Mouse (Mus musculus) liver, embryonic 15.5 days (tissue): ENCODE results near the gene Gal. TPM values are rescaled to one million over a fixed set of nuclear protein-coding genes. Genes with fewer than 3 reads are reported as not detected.

Experiments used
- ATAC-seq: fragments of 200-750 bp; cut with Nextera tagmentation; 2 replicates; pipeline ENCODE4 v1.8.0; 2017; ENCODE audit warnings: moderate number of reproducible peaks, mild to moderate bottlenecking, moderate library complexity; ENCODE audit not compliant: insufficient read depth
- H3K27ac ChIP-seq: fragments of 300-500 bp; sonication (generic); replicated peaks from 2 replicates; pipeline ENCODE4 v1.5.1; 2015; ENCODE audit warnings: mild to moderate bottlenecking, inconsistent platforms
- H3K27me3 ChIP-seq: fragments of 300-500 bp; sonication (generic); 2 replicates; pipeline ENCODE4 v1.6.1; 2015; ENCODE audit warnings: mild to moderate bottlenecking, inconsistent platforms
- H3K36me3 ChIP-seq: fragments of 300-500 bp; sonication (generic); replicated peaks from 2 replicates; pipeline ENCODE4 v1.6.1; 2015; ENCODE audit warnings: moderate library complexity, mild to moderate bottlenecking, inconsistent platforms
- H3K4me1 ChIP-seq: fragments of 300-500 bp; sonication (generic); replicated peaks from 2 replicates; pipeline ENCODE4 v1.6.1; 2015; ENCODE audit warnings: inconsistent platforms
- H3K4me2 ChIP-seq: fragments of 300-500 bp; sonication (generic); 2 replicates; pipeline ENCODE4 v1.6.1; 2015; ENCODE audit warnings: moderate library complexity, mild to moderate bottlenecking, inconsistent platforms
- H3K4me3 ChIP-seq: fragments of 300-500 bp; sonication (generic); replicated peaks from 2 replicates; pipeline ENCODE4 v1.5.1; 2015; ENCODE audit warnings: mild to moderate bottlenecking, inconsistent platforms
- H3K9ac ChIP-seq: fragments of 300-500 bp; sonication (generic); 2 replicates; pipeline ENCODE4 v1.6.1; 2015; ENCODE audit warnings: moderate library complexity, mild to moderate bottlenecking, inconsistent platforms
- H3K9me3 ChIP-seq: fragments of 300-500 bp; sonication (generic); replicated peaks from 2 replicates; pipeline ENCODE4 v1.6.1; 2016; ENCODE audit warnings: inconsistent platforms
- WGBS: fragments of 180-500 bp; shearing (Covaris S2); methylation state at CpG from one replicate; pipeline ENCODE4 v1.1.7; 2015; ENCODE audit warnings: mixed read lengths; ENCODE audit not compliant: insufficient replicate concordance; 5-methylcytosine and 5-hydroxymethylcytosine counted together
- polyA plus RNA-seq: library from polyadenylated mRNA; unstranded; fragments of >200 nt; fragmentation: Nextera tagmentation; extraction: Ambion mirVana; gene quantifications from 2 replicates; pipeline ENCODE4 v1.2.1, GENCODE M21; 2015

Gal gene
- polyA plus RNA-seq, 1 experiment from 2014 or later: 0.12 TPM

GRCm38 (mm10) chr19:3436840-3437239 is 22.5 kb upstream of the Gal start:
- no peak overlapping the region for H3K27ac ChIP-seq
- ATAC-seq: no peak
- 41% methylated on average over 9 of the region's 9 CpGs for WGBS

GRCm38 (mm10) chr19:3435824-3436223 is 21.5 kb upstream of the Gal start:
- H3K4me1 ChIP-seq: no peaks in the 10 kb centered on the region
- no peaks in the 10 kb centered on the region for H3K27me3 ChIP-seq
- no peak overlapping the region for H3K4me3 ChIP-seq
- H3K27ac ChIP-seq: no peak overlapping the region
- H3K4me2 ChIP-seq: no peak overlapping the region
- no peak overlapping the region for H3K9ac ChIP-seq
- no peak for ATAC-seq
- no peaks in the 10 kb centered on the region for H3K9me3 ChIP-seq
- no peaks in the 10 kb centered on the region for H3K36me3 ChIP-seq
- 59% methylated on average over 3 of the region's 3 CpGs for WGBS

More at GRCm38 (mm10) chr19:3436840-3437239, 22.5 kb upstream of the Gal start:
- Histone ChIP-seq H3K4me3 (no peak overlapping the region), H3K9me3 (no peaks in the 10 kb centered on the region), H3K4me2 (no peak overlapping the region), H3K36me3 (no peaks in the 10 kb centered on the region), H3K4me1 (no peaks in the 10 kb centered on the region; the same call in 1 of the 2 replicates), H3K27me3 (no peaks in the 10 kb centered on the region), H3K9ac (no peak overlapping the region)

GRCm38 (mm10) chr19:3434641-3435040 is 20.3 kb upstream of the Gal start:
- Histone ChIP-seq H3K4me2 (no peak overlapping the region), H3K4me3 (no peak overlapping the region), H3K9ac (no peak overlapping the region), H3K27ac (no peak overlapping the region), H3K36me3 (no peaks in the 10 kb centered on the region), H3K9me3 (no peaks in the 10 kb centered on the region), H3K4me1 (no peaks in the 10 kb centered on the region), H3K27me3 (no peaks in the 10 kb centered on the region)
- 45% methylated on average over 4 of the region's 4 CpGs for WGBS
- ATAC-seq: no peak

GRCm38 (mm10) chr19:3434124-3434523 is 19.8 kb upstream of the Gal start:
- Histone ChIP-seq H3K4me3 (no peak overlapping the region), H3K4me1 (no peaks in the 10 kb centered on the region), H3K9ac (no peak overlapping the region), H3K27me3 (no peaks in the 10 kb centered on the region), H3K9me3 (no peaks in the 10 kb centered on the region), H3K27ac (no peak overlapping the region), H3K4me2 (no peak overlapping the region), H3K36me3 (no peaks in the 10 kb centered on the region)
- ATAC-seq: no peak
- 38% methylated on average over 4 of the region's 4 CpGs for WGBS

GRCm38 (mm10) chr19:3431969-3432368 is 17.6 kb upstream of the Gal start:
- no peak for ATAC-seq
- no peak overlapping the region for H3K4me2 ChIP-seq
- no peaks in the 10 kb centered on the region for H3K27me3 ChIP-seq
- no peaks in the 10 kb centered on the region for H3K36me3 ChIP-seq
- H3K9ac ChIP-seq: no peak overlapping the region
- no peak overlapping the region for H3K4me3 ChIP-seq
- no peaks in the 10 kb centered on the region for H3K9me3 ChIP-seq
- no peak overlapping the region for H3K27ac ChIP-seq
- 32% methylated on average over 2 of the region's 2 CpGs for WGBS
- no peaks in the 10 kb centered on the region for H3K4me1 ChIP-seq

GRCm38 (mm10) chr19:3431066-3431465 is 16.7 kb upstream of the Gal start:
- H3K4me2 ChIP-seq: no peak overlapping the region
- ATAC-seq: no peak
- H3K4me3 ChIP-seq: no peak overlapping the region
- H3K9ac ChIP-seq: no peak overlapping the region
- H3K27me3 ChIP-seq: no peaks in the 10 kb centered on the region
- no peaks in the 10 kb centered on the region for H3K9me3 ChIP-seq
- no peak overlapping the region for H3K27ac ChIP-seq
- H3K36me3 ChIP-seq: no peaks in the 10 kb centered on the region
- 58% methylated on average over 7 of the region's 7 CpGs for WGBS
- no peaks in the 10 kb centered on the region for H3K4me1 ChIP-seq

- Histone ChIP-seq H3K4me2 (no peak overlapping the region), H3K36me3 (no peaks in the 10 kb centered on the region), H3K27ac (no peak overlapping the region), H3K4me1 (no peaks in the 10 kb centered on the region), H3K9ac (no peak overlapping the region), H3K9me3 (no peaks in the 10 kb centered on the region), H3K27me3 (no peaks in the 10 kb centered on the region), H3K4me3 (no peak overlapping the region)
- ATAC-seq: no peak
- 50% methylated on average over 7 of the region's 7 CpGs for WGBS
Observed at GRCm38 (mm10) chr19:3429156-3429816, 14.9 kb upstream of the Gal start.

- Histone ChIP-seq H3K36me3 (no peaks in the 10 kb centered on the region), H3K4me2 (no peak overlapping the region), H3K27me3 (no peaks in the 10 kb centered on the region), H3K27ac (no peak overlapping the region), H3K9ac (no peak overlapping the region), H3K4me3 (no peak overlapping the region), H3K9me3 (no peaks in the 10 kb centered on the region), H3K4me1 (no peaks in the 10 kb centered on the region)
- WGBS: 67% methylated on average over 15 of the region's 15 CpGs
- ATAC-seq: no peak
Observed at GRCm38 (mm10) chr19:3428057-3428830, 13.9 kb upstream of the Gal start.

GRCm38 (mm10) chr19:3424214-3424613 is 9.9 kb upstream of the Gal start:
- no peak for ATAC-seq

GRCm38 (mm10) chr19:3422981-3423380 is 8.6 kb upstream of the Gal start:
- Histone ChIP-seq H3K36me3 (no peaks in the 10 kb centered on the region), H3K4me3 (no peak overlapping the region), H3K27me3 (no peaks in the 10 kb centered on the region; the same call in 1 of the 2 replicates), H3K9ac (no peak overlapping the region), H3K9me3 (no peaks in the 10 kb centered on the region), H3K4me2 (no peak overlapping the region), H3K4me1 (no peaks in the 10 kb centered on the region), H3K27ac (peak overlapping the region; percentile 55; the same call in 1 of the 2 replicates)
- 25% methylated on average over 4 of the region's 4 CpGs for WGBS
- no peak for ATAC-seq

More at GRCm38 (mm10) chr19:3424214-3424613, 9.9 kb upstream of the Gal start:
- no peak overlapping the region for H3K27ac ChIP-seq
- no peaks in the 10 kb centered on the region for H3K36me3 ChIP-seq
- no peaks in the 10 kb centered on the region for H3K27me3 ChIP-seq
- no peaks in the 10 kb centered on the region for H3K4me1 ChIP-seq
- H3K9ac ChIP-seq: no peak overlapping the region
- 42% methylated on average over 2 of the region's 2 CpGs for WGBS
- H3K9me3 ChIP-seq: no peaks in the 10 kb centered on the region
- H3K4me3 ChIP-seq: no peak overlapping the region
- H3K4me2 ChIP-seq: no peak overlapping the region

GRCm38 (mm10) chr19:3422488-3422887 is 8.1 kb upstream of the Gal start:
- no peak overlapping the region for H3K4me3 ChIP-seq
- ATAC-seq: no peak
- no peaks in the 10 kb centered on the region for H3K36me3 ChIP-seq
- no peaks in the 10 kb centered on the region for H3K4me1 ChIP-seq
- no peak overlapping the region for H3K4me2 ChIP-seq
- WGBS: 71% methylated on average over 6 of the region's 6 CpGs
- no peak overlapping the region for H3K9ac ChIP-seq
- peak overlapping the region; percentile 55; the same call in 1 of the 2 replicates for H3K27ac ChIP-seq
- H3K9me3 ChIP-seq: no peaks in the 10 kb centered on the region
- H3K27me3 ChIP-seq: no peaks in the 10 kb centered on the region; the same call in 1 of the 2 replicates
